Mouse (Mus musculus): ENCODE data around the gene Adarb2.

Adarb2 gene

GRCm38 (mm10) chr13:8698451-8698850 is 495.8 kb downstream of the Adarb2 start:
- DNase-seq: no peak

GRCm38 (mm10) chr13:8699831-8700230 is 497.2 kb downstream of the Adarb2 start:
- DNase-seq: no peak

GRCm38 (mm10) chr13:8700981-8701380 is 498.3 kb downstream of the Adarb2 start:
- no peak for DNase-seq

- no peak for DNase-seq
Measured at GRCm38 (mm10) chr13:8705296-8705695, 502.6 kb downstream of the Adarb2 start.

- DNase-seq: no peak
Measured at GRCm38 (mm10) chr13:8713377-8713776, 510.7 kb downstream of the Adarb2 start.

GRCm38 (mm10) chr13:8729972-8730645 is 527.4 kb downstream of the Adarb2 start:
- DNase-seq: no peak

- no peak for DNase-seq
Measured at GRCm38 (mm10) chr13:8737139-8737865, 534.6 kb downstream of the Adarb2 start.

GRCm38 (mm10) chr13:8742792-8743191 is 540.1 kb downstream of the Adarb2 start:
- DNase-seq: no peak

GRCm38 (mm10) chr13:8744565-8744964 is 541.9 kb downstream of the Adarb2 start:
- DNase-seq: peak in 1 of 2 experiments; percentile 29

- DNase-seq: no peak
Measured at GRCm38 (mm10) chr13:8745596-8745995, 542.9 kb downstream of the Adarb2 start.

GRCm38 (mm10) chr13:8749451-8749850 is 546.8 kb downstream of the Adarb2 start:
- no peak for DNase-seq

GRCm38 (mm10) chr13:8760940-8761339 is 558.3 kb downstream of the Adarb2 start:
- no peak for DNase-seq

GRCm38 (mm10) chr13:8769654-8770227 is 567.1 kb downstream of the Adarb2 start:
- no peak for DNase-seq

GRCm38 (mm10) chr13:8770616-8771015 is 568.0 kb downstream of the Adarb2 start:
- no peak for DNase-seq

- DNase-seq: peak; percentile 33 to 56
Measured at GRCm38 (mm10) chr13:8780441-8780840, 577.8 kb downstream of the Adarb2 start.

- no peak for DNase-seq
Measured at GRCm38 (mm10) chr13:8782636-8783035, 580.0 kb downstream of the Adarb2 start.

GRCm38 (mm10) chr13:8783686-8784307 is 581.1 kb downstream of the Adarb2 start:
- no peak for DNase-seq

- no peak for DNase-seq
Measured at GRCm38 (mm10) chr13:8784308-8785061, 581.8 kb downstream of the Adarb2 start.

- peak; percentile 33 to 49 for DNase-seq
Measured at GRCm38 (mm10) chr13:8785185-8785584, 582.5 kb downstream of the Adarb2 start.

GRCm38 (mm10) chr13:8793217-8793616 is 590.6 kb downstream of the Adarb2 start:
- DNase-seq: no peak

GRCm38 (mm10) chr13:8800576-8800975 is 597.9 kb downstream of the Adarb2 start:
- no peak for DNase-seq

- peak in 1 of 2 experiments; percentile 1 for DNase-seq
Measured at GRCm38 (mm10) chr13:8805931-8806330, 603.3 kb downstream of the Adarb2 start.

Data from lung, postnatal 4 days (tissue).